Mouse (Mus musculus): ENCODE results near the gene Gm20830.
"Not testable (repeated sequence)": the region's sequence is repeated elsewhere in the genome, so short reads cannot be mapped to it uniquely, and the experiment has no call there.

Gene Gm20830

GRCm38 (mm10) chrY:6918182-6918581 is at the start of gene Gm20830:
TSS of gene Gm20830 (minus strand) at chrY:6918282.
- DNase-seq, result not testable (repeated sequence)
